Mouse (Mus musculus) lung, adult 2 months (tissue): ENCODE data around the gene Fgf11.

ENCODE experiments used
- CTCF ChIP-seq: fragments of 200-500 bp; IDR thresholded peaks from 2 replicates; pipeline ENCODE4 v1.5.1; 2011; ENCODE audit warnings: mild to moderate bottlenecking, low read length, control low read depth; ENCODE audit not compliant: insufficient read depth
- POLR2A ChIP-seq: fragments of 200-500 bp; IDR thresholded peaks from 2 replicates; pipeline ENCODE4 v1.6.1; 2011; ENCODE audit warnings: low read depth, mild to moderate bottlenecking, control low read depth, low read length, borderline replicate concordance; ENCODE audit errors: extremely low read depth

DNA sequence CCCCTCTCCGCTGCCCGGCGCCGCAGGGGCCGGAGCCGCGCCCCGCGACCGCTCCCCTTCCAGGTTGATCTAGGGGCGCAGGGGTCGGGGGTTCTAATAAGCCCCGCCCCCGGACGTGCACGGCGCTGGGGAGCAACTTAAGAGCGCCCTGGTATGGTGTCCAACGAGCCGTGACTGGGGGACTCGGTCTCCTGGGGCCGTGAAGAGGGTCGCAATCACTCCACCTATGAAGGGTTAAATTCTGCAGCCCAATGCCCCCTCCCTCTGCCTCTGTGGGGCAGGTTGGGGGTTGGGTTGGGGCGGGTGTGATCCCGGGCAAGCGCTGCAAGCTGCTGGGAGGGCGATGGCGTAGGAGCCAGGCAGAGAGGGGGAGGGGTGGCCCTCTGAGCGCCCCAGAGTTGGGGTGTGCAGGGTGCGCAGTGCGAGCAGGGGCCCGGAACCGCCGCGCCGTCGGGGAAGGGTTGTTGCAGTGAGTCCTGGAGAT, 35.5 kb downstream of the Fgf11 start:
- peak; percentile 60; the same call in 1 of the 2 replicates for TF ChIP-seq POLR2A
- TF ChIP-seq CTCF: no peak
